Mouse (Mus musculus): ENCODE measurements around the gene Sf3b1.

- no peak for TF ChIP-seq CTCF (IDR thresholded peaks at IDR 0.05; ENCODE audit: low read depth, low read length)
- TF ChIP-seq POLR2AphosphoS5 (IDR thresholded peaks at IDR 0.05; ENCODE audit: insufficient replicate concordance, low read depth, low read length): no peak
- no peak for TF ChIP-seq TAL1 (conservative IDR thresholded peaks at IDR 0.05; ENCODE audit: low read depth, low read length)
- no peak for TF ChIP-seq GATA1 (IDR thresholded peaks at IDR 0.05; ENCODE audit: borderline replicate concordance, low read length)
Measured at GRCm38 (mm10) chr1:55053005-55053404, 25.7 kb upstream of the Sf3b1 start.

Data from G1E (cell line).